Mouse (Mus musculus): ENCODE results near the gene Usp34.
"Not testable (repeated sequence)": the region's sequence is repeated elsewhere in the genome, so short reads cannot be mapped to it uniquely, and the experiment has no call there.

Gene Usp34

GRCm38 (mm10) chr11:23359687-23360235 lies 53.1 kb downstream of the Usp34 start:
- DNase-seq = not testable (repeated sequence)

DNA sequence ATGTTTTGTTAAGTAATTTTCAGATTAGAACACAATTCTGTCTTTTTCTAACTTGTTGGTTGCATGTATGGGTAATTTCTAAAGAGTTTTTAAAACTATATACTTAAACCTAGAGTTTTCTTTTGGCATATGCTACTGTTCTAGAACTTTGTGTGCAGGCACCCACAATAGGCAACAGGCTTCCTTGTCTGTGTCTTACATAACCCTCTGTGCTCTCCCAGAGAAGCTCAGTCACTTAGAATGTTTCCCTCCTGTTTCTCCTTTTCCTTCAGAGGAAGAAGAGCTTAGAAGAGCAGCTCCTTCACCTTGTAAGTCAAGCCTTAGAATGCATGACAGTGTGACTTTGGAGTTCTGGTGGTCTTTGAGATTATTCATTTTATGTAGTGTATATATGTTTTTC lies 55.6 kb downstream of the Usp34 start:
- DNase-seq = no peak

GRCm38 (mm10) chr11:23364348-23364747 lies 57.7 kb downstream of the Usp34 start:
- DNase-seq = no peak

DNA sequence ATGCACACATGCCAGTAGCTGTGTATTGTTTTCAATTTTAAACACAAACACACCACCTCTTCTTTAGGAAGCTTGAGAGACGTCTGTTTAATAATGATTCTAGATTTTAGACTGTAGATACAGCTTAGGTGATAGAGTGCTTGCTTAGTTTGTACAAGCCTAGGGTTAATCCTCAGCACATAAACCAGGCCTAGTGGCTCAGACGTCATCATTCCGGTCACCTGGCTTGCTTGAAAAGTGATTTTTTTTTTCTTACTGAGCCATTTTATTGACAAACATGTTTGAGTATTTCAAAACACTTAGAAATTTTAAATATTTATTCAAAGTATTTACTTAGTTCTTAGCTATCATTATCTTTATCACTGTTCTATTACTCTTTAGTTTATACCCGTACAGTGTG lies 65.3 kb downstream of the Usp34 start:
- DNase-seq = no peak

GRCm38 (mm10) chr11:23372490-23372889 lies 65.8 kb downstream of the Usp34 start:
- no peak for DNase-seq

- no peak for DNase-seq
Measured at GRCm38 (mm10) chr11:23380055-23380454, 73.4 kb downstream of the Usp34 start.

GRCm38 (mm10) chr11:23380595-23380994 lies 73.9 kb downstream of the Usp34 start:
- DNase-seq = no peak

DNA sequence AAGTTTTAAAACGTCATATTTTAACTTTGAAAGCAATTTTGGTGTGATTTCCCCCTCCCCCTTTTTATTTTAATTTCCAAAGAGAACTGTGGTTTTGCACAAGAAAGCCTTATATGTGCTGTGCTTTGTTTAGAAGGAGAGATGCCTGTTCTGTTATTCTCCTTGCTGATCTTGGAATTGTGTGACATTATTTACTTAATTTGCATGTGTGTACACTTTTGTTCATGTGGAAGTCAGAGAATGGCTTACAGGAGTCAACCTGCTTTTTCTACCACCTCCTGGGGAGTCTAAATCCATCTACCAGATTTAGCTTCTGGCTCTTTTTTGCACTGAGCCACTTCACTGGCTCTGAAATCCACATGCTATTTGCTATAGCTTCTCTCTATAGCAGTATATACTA lies 76.1 kb downstream of the Usp34 start:
- DNase-seq = no peak

- no peak for DNase-seq
Measured at GRCm38 (mm10) chr11:23389649-23390048, 83.0 kb downstream of the Usp34 start.

- DNase-seq = no peak
Measured at GRCm38 (mm10) chr11:23392567-23392966, 85.9 kb downstream of the Usp34 start.

DNA sequence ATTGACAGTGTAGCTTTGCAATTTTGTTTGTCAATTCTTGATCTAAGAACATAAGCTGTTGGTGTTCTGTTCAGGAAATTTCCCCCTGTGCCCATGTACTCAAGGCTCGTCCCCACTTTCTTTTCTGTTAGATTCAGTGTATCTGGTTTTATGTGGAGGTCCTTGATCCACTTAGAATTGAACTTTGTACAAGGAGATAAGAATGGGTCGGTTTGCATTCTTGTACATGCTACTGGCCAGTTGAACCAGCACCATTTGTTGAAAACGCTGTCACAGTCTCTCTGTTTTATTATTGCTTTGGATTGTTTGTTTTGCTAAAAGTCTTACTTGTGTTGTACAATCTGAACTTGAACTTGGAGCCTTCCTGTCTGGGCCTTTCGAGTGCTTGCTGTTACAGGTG lies 89.9 kb downstream of the Usp34 start:
- DNase-seq = no peak

DNA sequence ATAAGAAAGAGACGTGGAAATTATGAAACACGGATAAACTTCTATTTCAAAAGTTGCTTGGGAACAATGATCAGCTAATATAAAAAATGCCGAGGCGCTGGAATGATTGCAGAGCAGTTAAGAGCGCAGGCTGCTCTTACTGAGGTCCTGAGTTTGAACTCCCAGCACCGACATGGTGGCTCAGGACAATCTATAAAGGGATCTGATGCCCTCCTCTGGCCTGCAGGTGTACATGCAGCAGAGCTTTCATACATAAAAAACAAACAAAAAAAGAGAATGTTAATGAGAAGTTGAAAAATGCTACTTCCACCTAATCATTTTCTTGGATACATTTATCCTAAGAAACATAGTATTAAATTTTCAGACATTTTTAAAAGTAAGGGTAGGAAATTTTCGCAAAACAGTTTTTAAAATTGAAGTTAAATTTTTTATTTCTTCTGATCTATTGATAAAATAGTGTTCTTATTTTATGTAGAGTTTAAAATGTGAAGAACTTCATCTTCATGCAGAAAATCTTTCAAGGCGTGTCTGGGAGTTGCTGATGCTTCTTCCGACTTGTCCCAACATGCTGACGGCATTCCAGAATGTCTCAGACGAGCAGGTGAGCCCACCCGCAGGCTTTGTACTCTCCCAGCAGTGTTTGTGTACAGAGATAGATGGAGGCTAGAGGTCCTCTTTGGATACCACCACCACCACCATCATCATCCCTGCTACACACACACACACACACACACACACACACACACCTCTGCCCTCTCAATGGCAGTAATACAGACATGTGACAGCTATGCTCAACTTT lies 94.5 kb downstream of the Usp34 start:
- DNase-seq = no peak

- no peak for DNase-seq
Measured at GRCm38 (mm10) chr11:23428301-23428700, 121.6 kb downstream of the Usp34 start.

- no peak for DNase-seq
Measured at GRCm38 (mm10) chr11:23430013-23430412, 123.3 kb downstream of the Usp34 start.

DNA sequence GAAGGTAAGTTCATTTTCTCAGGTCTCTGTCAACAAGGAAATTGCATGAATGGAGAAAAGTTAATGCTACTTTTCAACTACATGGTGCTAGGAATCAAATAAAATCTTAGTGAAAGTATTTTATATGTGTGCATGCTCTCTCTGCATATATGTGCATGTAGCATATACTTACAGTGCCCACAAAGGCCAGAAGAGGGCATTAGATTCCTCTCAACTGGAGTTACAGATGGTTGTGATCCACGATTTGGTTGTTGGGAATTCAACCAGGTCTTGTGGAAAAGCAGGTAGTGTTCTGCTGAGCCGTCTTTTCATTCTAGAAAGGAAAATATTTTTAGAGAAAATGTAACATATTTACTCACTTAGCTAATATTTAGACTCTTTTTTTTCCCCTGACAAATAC lies 129.4 kb downstream of the Usp34 start:
- DNase-seq = no peak

- DNase-seq = not testable (repeated sequence)
Measured at GRCm38 (mm10) chr11:23465862-23466261, 159.2 kb downstream of the Usp34 start.

DNA sequence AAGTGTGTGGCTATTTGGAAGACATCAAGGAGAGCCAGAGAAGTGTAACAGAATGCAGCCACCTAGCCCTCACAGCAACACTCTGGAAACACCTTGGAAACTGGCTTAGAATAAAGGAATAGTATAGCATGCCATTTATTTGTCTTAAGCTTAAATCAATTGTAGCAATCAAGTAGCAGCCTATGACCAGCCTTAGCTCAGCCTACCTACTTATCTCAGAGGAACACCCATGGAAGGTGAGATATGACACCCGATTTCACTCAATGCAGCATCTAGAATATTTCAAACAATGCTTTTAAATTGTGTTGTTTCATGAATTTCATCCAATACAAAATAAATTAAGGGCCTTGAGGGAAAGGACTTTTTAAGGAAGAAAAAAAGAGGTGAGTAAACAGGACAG lies 183.3 kb downstream of the Usp34 start:
- DNase-seq = no peak

- DNase-seq = no peak
Measured at GRCm38 (mm10) chr11:23492048-23492790, 185.5 kb downstream of the Usp34 start.

DNA sequence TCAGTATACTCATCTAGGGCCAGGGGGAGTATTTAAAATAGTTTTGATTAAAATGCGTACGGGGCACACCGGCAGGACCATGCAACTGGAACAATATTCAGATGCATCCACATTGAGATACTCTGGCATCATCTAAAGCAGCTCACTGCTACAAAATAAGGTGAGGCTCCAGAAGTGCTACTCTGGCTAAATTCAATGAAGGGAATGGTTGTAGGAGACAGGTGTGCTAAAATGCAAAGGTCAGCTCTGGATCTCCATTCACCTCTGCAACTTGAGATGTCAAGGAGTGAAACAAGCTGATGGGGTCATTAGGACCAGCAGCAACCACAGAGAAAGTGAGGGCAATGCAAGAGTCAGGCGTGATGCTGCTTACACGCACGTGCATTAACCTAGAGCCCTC lies 188.5 kb downstream of the Usp34 start:
- DNase-seq = no peak

DNA sequence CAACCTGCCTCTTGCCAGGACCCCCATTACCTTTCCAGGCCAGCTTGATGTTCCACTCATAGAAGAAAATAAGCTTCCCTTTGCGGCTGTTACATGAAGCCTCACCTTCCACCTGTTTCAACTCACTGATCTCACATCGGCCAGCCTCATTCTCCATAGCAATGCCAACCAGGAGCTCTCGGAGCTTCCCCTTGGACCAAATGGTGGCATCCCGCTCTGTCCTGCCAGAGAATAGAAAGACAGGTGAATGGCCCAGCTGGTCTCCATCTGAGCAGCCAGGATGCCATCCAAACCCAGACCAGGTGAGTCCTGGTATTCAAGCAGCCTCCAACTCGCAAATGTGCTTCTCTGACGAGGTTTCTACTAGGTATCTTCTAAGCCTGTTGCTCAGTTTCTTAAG lies 190.0 kb downstream of the Usp34 start:
- no peak for DNase-seq

GRCm38 (mm10) chr11:23497335-23497717 lies 190.6 kb downstream of the Usp34 start:
- peak; percentile 63 to 68 for DNase-seq

GRCm38 (mm10) chr11:23497718-23498509 lies 191.2 kb downstream of the Usp34 start, which contains the start of gene Ahsa2:
TSS of gene Ahsa2 (minus strand) at chr11:23498030.
- DNase-seq = peak; percentile 97 to 98

- DNase-seq = no peak
Measured at GRCm38 (mm10) chr11:23498609-23499008, 191.9 kb downstream of the Usp34 start.

Data from lung, adult 18-20 months (tissue).